Mouse (Mus musculus): ENCODE data around the gene Bcl11a. TPM values are rescaled to one million over a fixed set of nuclear protein-coding genes. Genes with fewer than 3 reads are reported as not detected.

Bcl11a gene
- total RNA-seq, 2 experiments from 2014 or later = 8.4 to 10.3 TPM

DNA sequence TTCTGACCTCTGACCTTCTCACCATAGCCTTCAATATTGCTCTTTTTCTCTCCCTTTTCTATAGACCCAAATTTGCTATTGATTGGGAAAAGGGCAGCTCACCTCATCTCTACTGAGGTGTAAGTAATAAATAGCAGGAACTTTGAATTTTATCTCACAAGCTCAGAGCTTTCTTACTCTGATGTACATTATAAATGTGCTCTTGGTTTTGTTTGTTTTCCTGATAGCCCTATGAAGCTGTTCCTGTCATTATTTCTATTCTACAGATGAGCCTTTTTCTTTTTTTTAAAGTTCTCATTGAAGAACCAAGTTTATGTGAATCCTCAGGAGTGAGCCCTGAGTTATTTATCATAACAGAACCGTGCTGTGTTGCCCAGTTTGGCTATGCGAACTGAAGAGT lies 55.0 kb downstream of the Bcl11a start:
- DNase-seq = no peak

GRCm38 (mm10) chr11:24133484-24133883 lies 55.6 kb downstream of the Bcl11a start:
- no peak for DNase-seq

- no peak for DNase-seq
Observed at GRCm38 (mm10) chr11:24133928-24134327, 56.1 kb downstream of the Bcl11a start.

GRCm38 (mm10) chr11:24135244-24135643 lies 57.4 kb downstream of the Bcl11a start:
- DNase-seq = no peak

GRCm38 (mm10) chr11:24136084-24136785 lies 58.4 kb downstream of the Bcl11a start:
- DNase-seq = no peak

GRCm38 (mm10) chr11:24137891-24138290 lies 60.0 kb downstream of the Bcl11a start:
- no peak for DNase-seq

DNA sequence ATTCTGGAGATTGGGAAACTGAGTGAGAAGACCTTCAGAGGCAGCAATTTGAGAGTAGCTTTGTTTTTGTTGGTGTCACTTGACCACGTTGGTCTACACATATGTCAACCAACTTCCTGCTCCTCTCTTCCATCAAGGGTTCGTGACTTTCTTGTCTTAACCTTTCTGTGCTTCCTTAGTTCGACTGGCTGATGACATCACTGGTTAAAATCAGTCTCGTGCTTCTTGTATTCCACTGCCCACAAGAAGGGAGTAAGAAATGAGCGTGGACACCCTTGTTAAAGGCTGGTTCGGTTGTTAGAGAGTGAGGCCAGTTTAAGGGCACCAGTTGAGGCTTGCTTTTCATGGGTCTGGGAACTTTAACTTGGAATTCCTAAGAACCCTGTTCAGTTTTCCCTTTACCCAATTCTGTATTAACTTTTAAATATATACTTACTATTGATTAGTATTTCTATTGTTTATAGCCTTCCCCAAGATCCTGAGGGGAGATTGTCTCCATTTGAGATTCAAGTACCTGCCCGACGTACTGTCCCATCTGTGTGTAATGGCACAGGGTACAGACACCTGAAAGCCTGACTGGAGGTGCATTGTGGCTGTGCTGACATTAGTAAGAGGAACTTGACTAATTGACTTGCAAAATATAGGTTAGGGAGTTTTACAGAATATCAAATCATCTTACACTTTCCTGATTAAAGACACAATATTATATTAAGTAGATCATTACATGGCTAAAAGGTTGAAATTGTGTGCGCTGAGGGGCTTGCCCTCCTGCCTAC lies 60.9 kb downstream of the Bcl11a start:
- no peak for DNase-seq

DNA sequence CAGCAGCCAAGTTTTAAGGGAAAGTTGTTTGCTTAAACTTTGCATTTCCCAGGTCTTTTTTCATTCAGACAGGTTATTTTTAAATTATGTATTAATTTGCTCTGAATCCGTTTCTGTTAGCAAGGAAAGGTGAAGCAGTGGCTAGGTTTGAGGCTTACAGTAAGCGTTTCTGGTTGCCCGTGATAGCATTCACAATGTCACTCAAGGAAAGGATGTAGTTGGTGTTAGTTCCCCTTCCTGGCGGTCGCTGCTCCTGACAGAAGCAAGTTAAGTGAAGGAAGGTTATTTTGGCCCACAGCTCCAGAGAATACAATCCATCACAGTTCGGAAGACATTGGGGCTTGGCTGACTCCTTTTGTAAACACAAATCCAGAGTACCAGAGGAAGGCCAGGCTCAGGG lies 61.6 kb downstream of the Bcl11a start:
- DNase-seq = no peak

DNA sequence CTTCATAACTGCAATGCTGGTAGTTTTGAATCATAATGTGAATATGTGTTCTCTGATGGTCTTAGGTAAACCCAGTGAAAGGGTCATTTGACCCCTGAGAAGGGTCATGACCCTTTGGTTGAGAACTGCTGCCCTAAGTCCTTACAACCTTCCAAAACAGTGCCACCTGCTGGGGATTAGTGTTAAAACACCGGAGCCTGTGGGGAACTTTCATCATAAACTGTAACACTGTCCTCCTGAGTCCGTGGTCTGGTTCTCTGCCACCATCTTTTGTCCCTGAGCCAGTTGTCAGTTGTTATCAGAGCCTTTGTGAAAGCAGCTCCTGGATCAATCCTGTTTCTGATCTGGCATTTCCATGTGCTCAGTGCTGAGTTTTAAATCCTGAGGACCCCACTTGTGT lies 62.1 kb downstream of the Bcl11a start:
- DNase-seq = no peak

GRCm38 (mm10) chr11:24140948-24141347 lies 63.1 kb downstream of the Bcl11a start:
- DNase-seq = no peak

DNA sequence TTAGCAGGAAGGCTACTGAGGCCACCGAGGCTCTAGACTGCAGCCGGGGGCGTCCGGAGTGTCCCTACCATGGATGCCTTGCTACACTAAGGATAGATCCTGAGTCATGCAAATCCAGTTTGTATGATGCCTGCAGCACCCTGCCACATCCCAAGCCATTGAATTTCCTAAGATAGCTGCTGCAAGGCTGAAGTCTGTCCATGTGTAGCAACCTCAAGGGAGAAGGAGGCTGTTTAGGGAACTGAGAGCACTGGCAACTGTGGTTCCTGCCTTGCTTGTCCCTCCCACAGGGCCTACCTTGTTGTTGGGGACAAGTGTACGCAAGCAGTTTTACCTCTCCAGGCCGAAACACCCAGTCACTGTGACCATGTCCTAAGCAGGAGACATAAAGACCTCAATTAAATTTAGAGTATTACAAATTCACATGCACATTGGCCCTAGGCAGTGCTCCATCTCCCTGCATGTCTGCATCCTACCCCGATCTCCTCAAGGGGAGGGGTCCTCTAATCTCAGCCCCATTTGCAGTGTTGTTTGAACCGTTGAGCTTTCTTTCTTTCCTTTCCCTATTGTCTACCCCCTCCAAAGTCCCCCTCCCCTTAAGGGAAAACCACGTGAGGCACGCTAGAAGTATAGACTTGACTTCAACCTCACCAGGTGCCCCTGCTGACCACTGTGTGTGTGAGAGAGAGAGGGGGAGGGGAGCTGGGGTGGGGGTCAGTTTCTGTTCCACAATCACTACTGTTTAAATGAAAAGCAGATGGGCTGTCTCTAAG lies 63.8 kb downstream of the Bcl11a start:
- no peak for DNase-seq

DNA sequence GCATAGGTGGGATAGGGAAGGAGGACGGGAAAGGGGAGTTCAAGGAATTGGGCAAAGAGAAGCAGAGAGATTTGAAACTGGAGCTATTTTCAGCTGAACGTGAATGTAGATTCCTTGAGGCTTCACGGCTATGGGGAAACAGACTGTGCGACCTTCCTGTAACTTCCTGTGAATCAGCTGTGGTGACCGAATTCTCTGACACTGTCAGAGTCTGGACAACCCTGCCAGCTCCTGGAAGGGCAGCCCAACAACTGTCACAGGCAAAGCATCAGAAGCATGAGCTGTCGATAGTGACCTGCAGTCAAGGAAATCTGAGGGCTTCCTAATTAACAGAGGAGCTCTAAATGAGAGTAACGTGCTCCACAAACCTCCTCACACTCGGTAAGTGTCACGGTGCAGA lies 64.5 kb downstream of the Bcl11a start:
- DNase-seq = no peak

GRCm38 (mm10) chr11:24144159-24144946 lies 66.5 kb downstream of the Bcl11a start:
- no peak for DNase-seq

GRCm38 (mm10) chr11:24146034-24146433 lies 68.2 kb downstream of the Bcl11a start:
- DNase-seq = no peak

DNA sequence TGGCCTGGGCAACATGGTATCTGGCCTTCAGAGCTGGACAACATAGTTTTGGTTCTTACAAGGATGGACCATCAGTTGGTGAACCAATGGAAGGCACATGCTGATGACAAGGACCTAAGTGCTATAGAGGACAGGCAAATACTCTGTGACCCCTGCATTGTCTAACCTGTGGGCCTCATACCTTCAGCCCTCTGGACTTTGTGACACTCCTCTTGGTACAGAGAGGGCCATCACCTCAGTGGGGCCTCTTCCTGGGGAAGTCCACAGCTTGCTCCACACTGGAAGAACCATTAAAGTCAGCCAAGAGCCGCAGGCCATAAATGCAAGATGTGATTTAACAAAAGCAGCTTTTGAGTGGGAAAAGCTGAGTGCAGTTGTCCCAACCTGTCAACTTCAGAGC lies 68.6 kb downstream of the Bcl11a start:
- DNase-seq = no peak

DNA sequence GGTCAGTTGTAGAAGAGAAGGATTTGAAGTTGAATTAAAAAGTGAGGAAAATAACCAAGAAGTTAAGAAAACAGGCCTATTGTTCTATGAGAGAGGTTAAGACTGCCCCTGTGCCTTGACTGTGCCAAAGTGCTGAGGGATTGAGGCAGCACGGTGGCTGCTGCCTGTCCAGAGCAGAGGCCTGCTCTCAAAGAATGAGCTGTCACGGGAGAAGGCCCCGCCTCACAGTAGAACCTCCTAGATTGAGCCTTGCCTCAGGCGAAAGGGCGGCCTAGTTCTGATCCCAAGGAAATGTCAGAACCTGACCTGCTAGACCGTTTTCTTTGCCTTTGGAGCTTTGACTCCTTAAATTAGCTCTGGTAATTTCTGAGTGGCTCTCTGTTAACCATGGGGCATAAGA lies 69.8 kb downstream of the Bcl11a start:
- no peak for DNase-seq

DNA sequence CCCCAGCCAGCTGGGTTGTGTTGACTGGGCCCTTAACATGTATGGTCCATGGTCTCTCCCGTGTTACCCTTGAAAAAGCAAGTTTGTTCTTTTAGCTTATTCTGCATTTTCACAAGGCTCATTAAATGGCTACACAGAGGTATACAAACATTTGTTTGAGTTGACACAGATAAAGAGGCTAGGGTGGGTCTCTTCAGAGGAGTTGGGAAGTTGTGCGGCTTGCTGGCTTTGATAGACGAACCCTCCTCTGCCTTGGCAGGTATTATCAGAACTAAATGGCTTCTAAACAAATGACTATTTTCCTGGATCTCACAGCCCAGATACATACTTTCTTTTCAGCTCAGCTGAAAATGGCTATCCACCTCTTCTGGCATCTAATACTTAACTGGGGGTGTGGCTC lies 70.7 kb downstream of the Bcl11a start:
- DNase-seq = no peak

- DNase-seq = no peak
Observed at GRCm38 (mm10) chr11:24149462-24150220, 71.8 kb downstream of the Bcl11a start.

GRCm38 (mm10) chr11:24152076-24152784 lies 74.4 kb downstream of the Bcl11a start:
- no peak for DNase-seq

- no peak for DNase-seq
Observed at GRCm38 (mm10) chr11:24153049-24153448, 75.2 kb downstream of the Bcl11a start.

DNA sequence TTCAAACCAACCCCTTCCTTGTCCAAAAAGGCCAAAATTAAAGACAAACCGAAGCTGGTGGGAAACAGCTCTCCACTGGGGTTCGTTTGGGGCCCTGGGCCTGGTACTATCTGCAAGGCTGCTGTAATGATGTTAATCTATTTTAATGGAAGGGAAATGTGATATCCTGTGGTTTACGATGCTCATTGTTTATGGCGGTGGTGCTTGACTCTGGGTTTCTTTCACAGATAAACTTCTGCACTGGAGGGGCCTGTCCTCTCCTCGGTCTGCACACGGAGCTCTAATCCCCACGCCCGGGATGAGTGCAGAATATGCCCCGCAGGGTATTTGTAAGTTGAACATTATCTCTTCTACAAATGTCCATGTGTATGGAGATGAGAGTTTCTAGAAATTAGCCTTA lies 80.2 kb downstream of the Bcl11a start:
- no peak for DNase-seq

Data from heart, postnatal 4 days (tissue).